Mouse (Mus musculus) cerebellum, adult 9-10 months (tissue): ENCODE data around the gene Amdhd2.
A peak's percentile ranks its signal among the peaks of the same experiment; 100 is the strongest.

Experiments
- DNase-seq: peaks from one replicate; pipeline ENCODE4 v3.0.0; 2022

Amdhd2 gene

GRCm38 (mm10) chr17:24197032-24197824 lies 33.7 kb upstream of the Amdhd2 start:
- DNase-seq = peak; percentile 59

- no peak for DNase-seq
Measured at GRCm38 (mm10) chr17:24195349-24195748, 31.8 kb upstream of the Amdhd2 start.

DNA sequence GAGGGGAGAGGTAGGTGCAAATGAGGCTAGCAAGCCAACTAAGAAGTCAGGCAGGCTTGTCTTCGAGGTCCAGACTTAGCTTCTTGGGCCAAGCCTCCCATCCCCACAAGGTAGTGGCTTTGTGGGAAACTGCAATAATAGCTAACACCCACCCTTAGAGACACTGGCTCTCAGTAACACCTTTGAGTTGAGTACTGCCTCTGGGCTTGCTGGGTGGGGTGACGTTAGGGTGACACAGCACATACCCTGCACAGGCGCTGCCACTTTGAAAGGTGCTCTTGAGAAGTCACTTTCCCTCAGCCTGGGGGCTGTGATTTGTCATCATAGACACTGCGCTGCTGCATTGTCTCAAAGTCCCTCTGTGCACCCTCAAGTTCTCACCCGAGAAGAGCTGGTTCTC lies 30.2 kb upstream of the Amdhd2 start:
- DNase-seq = no peak

- DNase-seq = no peak
Measured at GRCm38 (mm10) chr17:24193268-24193667, 29.7 kb upstream of the Amdhd2 start.

DNA sequence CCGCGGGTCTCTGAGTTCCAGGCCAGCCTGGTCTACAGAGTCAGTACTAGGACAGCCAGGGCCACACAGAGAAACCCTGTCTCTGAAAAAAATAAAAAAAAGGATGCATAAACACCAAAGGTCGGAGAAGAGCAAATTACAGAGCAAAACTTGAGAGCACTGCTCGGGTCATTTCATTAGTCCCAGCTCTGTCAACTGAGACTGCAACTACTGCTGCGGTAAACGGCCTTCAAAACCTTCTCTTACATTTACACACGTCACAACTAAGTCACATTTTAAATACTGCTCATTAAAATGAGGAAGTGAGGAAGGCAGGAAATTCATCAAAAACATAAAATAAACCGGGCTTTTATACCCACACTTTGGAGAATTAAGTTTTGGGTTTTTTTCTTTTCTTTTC lies 29.3 kb upstream of the Amdhd2 start:
- no peak for DNase-seq

DNA sequence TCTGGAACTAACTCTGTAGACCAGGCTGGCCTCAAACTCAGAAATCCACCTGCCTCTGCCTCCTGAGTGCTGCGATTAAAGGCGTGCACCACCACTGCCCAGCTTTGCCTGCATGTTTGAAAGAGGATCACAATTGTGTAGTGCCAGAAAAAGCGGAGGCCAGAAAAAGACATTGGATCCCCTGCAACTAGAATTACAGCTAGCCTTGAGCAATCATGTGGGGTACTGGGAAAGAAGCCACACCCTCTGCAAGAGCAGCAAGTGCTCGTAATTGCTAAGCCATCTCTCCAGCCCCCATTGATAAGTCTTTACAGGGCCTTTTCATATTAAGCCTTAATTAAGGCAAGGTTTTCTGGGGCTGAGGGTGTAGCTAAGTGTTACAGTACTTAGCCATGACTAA lies 27.9 kb upstream of the Amdhd2 start:
- DNase-seq = no peak

DNA sequence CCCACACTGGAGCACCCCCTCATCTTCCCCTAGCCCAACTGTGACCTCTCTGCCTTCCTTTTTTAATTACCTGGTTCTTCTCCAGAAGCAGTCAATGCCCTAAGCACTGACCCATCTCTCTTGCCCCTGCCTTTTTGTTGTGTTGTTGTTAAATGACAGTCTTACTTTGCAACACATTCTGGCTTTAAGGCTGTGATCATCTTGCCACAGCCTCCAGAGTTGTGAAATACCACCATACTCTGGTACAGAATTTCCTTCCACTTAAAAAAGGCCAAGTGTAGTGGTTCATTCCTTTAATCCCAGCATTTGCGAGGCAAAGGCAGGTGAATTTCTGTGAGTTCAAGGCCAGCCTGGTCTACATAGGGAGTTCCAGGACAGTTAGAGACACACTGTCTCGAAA lies 27.4 kb upstream of the Amdhd2 start:
- no peak for DNase-seq

- no peak for DNase-seq
Measured at GRCm38 (mm10) chr17:24174259-24174658, 10.7 kb upstream of the Amdhd2 start.

DNA sequence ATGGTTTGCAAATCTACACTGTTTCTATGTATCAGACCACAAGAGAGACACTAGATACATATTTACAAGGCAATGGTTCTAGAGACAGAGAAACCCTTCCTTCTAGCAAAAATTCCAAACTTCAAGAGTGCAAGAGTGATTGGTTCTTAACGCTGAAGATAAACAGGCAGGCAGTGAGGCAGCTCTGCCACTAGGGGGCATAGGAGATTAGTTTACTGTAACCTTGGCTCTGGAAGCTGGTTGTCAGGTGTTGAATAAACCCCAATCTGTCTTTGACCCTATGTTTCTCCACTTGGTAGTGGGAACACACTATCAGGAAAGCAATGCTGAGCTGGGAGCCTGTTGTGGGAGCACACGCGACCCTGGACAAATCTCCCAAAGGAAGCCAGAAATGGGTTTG lies 9.9 kb upstream of the Amdhd2 start:
- DNase-seq = peak; percentile 86

DNA sequence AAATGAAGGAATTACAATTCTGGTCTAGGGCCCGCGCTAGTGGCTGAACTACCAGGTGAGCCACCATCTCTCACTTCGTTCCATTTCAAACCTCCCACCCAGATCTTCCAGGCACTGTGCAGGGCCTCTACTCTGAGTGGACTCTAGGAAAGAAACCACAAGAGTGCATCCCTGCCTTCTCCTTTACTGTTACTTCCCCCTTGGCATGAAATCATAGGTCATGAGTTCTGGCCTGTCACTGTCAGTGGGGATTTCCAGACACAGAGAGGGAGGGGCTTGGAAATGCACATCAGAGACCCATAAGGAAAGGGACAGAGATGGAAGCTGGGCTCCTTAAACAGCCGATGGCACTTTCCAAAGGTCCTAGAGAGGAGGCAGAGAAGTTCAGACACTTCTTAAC lies 8.2 kb upstream of the Amdhd2 start:
- DNase-seq = no peak

GRCm38 (mm10) chr17:24170729-24171128 lies 7.2 kb upstream of the Amdhd2 start:
- no peak for DNase-seq

DNA sequence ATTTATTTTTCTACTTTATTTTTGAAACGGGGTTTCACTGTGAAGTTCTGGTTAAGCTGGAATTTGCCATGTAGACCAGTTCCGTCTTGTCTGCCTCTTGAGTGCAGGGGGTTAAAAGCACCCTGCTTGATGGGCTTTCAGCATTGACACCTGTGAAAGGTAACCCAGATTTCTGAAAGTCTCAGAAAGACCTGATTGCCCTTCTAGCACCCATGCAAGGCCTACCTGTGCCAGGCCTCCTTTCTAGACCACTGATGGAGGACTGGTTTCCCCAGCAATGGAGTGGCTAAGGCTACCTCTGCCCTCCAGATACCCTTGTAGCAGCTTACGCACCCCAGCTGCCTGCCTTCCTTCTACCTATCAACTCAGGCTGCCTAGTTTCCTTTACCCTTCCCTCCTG lies 6.6 kb upstream of the Amdhd2 start:
- DNase-seq = no peak

DNA sequence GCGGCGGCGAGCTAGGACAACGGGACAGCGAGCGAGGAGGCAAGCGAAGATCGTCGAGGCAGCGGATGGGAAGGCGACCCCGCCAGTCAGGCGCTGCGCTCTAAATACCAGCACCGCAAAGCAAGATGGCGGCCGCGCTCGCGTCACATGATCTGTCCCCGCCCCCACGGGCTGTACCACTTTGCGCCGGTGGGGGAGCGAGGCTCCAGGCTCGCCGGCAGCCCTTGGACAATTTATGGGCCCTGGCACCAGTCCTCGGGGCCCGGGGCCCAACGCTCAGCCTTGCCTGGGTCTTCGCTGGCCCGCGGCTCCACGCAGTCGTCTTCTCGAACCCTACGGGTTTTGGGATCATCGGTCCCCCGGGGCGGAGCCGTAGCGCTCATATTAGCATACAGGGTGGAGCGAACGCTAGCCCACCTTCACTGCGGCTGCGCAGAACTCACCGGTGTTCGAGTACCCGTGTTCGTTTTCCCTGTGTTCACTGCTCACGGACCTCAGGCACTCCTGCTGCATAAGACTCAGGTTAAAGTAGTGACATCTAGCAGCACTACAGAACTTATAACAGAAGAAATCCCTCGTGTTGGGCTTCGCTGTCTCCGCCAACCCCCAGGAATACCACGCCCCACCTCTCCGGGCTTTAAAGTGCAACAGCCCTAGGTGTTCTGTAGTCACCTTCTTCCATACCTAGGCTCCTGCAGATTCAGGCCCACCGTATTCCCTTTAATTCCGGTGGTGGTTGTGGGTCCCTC lies 5.9 kb upstream of the Amdhd2 start, which contains the start of gene Atp6v0c:
Gene Atp6v0c (minus strand): TSS at position 386 of the 749 bp plus-strand sequence.
- DNase-seq = peak; percentile 98

DNA sequence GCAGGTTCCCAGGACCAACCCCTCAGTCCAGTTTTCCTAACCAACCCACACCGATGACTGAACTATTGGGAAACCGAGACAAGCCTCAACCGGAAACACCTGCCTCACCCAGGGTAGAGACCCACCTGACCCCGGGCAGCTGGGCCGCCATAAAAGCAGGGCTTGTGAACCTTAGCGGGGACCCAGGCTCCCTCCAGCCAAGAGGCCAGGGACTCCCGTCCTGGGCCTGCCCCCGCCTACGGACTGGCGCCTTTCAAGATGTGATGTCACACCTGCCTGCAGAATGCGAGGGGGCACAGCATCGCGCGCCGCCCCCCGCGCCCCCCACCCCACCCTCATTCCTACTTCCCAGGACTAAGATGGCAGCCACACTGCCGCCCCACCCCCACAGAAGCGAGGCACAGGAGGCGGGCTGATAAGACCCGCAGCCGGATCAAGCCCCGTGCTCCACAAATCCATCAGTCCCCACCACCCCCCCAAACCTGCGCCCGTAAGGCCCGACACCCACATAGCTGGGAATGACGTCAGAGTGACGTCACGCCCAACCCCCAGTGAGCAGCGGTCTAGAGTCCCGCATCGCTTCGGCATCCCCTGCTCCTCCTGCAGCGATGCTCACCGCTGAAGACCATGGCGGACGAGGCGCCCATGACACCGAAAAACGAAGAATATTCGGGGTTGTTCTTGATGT lies 5.2 kb upstream of the Amdhd2 start:
- peak; percentile 85 for DNase-seq

DNA sequence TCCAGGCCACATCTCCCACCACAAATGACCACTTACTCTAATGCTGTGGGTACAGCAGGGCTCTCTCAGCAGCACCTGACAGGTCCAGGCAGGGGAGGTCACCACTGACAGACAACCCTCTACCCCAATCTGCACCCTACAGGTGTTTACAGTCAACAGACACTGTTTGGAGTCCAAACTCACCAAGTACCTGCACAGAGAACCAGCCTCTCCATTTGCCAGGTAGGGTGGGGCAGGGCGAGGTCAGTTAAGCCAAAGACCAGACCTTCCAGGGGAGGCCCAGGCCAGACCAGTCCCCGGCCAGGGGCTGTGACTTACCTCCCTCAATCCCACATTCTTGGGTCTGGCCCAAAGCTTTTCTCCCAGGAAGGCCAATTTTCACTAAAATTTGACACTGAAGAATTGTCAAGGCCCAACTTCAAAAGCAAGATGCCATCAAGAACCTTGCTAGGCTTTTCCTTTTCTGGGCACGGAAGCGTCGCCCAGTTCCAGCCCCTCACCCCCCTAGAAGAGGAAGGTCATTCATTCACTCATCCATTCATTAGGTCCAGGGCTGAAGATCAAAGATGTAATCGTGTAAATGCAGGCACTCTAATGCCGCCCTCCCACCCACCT lies 4.4 kb upstream of the Amdhd2 start:
- DNase-seq = no peak

GRCm38 (mm10) chr17:24167120-24167519 lies 3.6 kb upstream of the Amdhd2 start:
- no peak for DNase-seq

GRCm38 (mm10) chr17:24164566-24165259 lies 1.1 kb upstream of the Amdhd2 start:
- DNase-seq = no peak

DNA sequence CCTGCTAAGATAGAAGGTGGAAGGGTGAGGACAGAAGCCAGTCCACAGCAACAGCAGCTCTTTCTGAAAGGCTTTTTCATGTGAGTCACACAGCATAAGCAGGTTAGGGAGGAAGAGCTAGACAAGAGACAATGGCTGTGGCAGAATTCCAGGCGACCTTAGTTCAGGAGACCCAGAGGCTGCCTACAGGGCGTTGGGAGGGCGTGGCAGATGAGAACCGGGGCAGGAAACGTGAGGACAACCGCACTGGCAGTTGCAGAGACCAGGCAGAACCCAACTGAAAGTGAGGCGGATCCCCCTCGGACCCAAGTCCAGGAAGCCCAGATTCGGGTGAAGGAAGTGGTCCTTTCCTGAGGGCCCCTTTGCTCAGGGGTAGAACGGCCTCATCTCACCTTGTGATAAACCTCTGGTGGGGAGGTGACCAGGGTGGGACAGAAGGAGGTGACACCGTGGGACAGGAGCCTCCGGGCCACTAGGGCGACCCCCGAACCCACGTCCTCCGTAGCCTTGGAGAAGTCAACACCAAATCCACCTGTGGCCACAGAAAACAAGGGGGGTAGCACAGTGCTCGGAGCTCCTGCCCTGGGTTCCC lies 886 bp downstream of the Amdhd2 start:
- DNase-seq = no peak

GRCm38 (mm10) chr17:24161466-24161865 lies 2.1 kb downstream of the Amdhd2 start:
- DNase-seq = no peak

- DNase-seq = no peak
Measured at GRCm38 (mm10) chr17:24157526-24157925, 6.0 kb downstream of the Amdhd2 start.

GRCm38 (mm10) chr17:24157121-24157520 lies 6.4 kb downstream of the Amdhd2 start:
- DNase-seq = no peak

- no peak for DNase-seq
Measured at GRCm38 (mm10) chr17:24156394-24156793, 7.2 kb downstream of the Amdhd2 start.
